Mouse (Mus musculus) heart, adult 11 months (tissue): ENCODE results near the gene Atp23.
A peak's percentile ranks its signal among the peaks of the same experiment; 100 is the strongest.

ENCODE experiments used
- DNase-seq: peaks from one replicate; pipeline ENCODE4 v3.0.0; 2022

The Atp23 gene

GRCm38 (mm10) chr10:126900821-126901487 is at the start of gene Atp23:
Gene Atp23 (minus strand): TSS chr10:126901355.
- peak; percentile 98 for DNase-seq

GRCm38 (mm10) chr10:126950572-126950971 is 49.4 kb upstream of the Atp23 start:
- DNase-seq: no peak

- DNase-seq: no peak
Observed at GRCm38 (mm10) chr10:126949824-126950223, 48.7 kb upstream of the Atp23 start.

GRCm38 (mm10) chr10:126945531-126945930 is 44.4 kb upstream of the Atp23 start:
- no peak for DNase-seq

- peak; percentile 94 for DNase-seq
Observed at GRCm38 (mm10) chr10:126940949-126941348, 39.8 kb upstream of the Atp23 start.

GRCm38 (mm10) chr10:126935556-126936381 is 34.6 kb upstream of the Atp23 start:
- no peak for DNase-seq

- DNase-seq: no peak
Observed at GRCm38 (mm10) chr10:126935121-126935520, 34.0 kb upstream of the Atp23 start.

GRCm38 (mm10) chr10:126934561-126934960 is 33.4 kb upstream of the Atp23 start:
- DNase-seq: no peak

GRCm38 (mm10) chr10:126931760-126932139 is 30.6 kb upstream of the Atp23 start:
- DNase-seq: peak; percentile 93

- DNase-seq: peak; percentile 96
Observed at GRCm38 (mm10) chr10:126931123-126931759, 30.1 kb upstream of the Atp23 start.

- DNase-seq: peak; percentile 95
Observed at GRCm38 (mm10) chr10:126930270-126931121, 29.3 kb upstream of the Atp23 start.

GRCm38 (mm10) chr10:126929543-126929942 is 28.4 kb upstream of the Atp23 start:
- DNase-seq: peak; percentile 91

GRCm38 (mm10) chr10:126928819-126929206 is 27.7 kb upstream of the Atp23 start:
- peak; percentile 99 for DNase-seq

- DNase-seq: peak; percentile 99
Observed at GRCm38 (mm10) chr10:126928011-126928818, 27.1 kb upstream of the Atp23 start.

GRCm38 (mm10) chr10:126927101-126927961 is 26.2 kb upstream of the Atp23 start:
- DNase-seq: peak; percentile 95

GRCm38 (mm10) chr10:126925391-126925790 is 24.2 kb upstream of the Atp23 start:
- DNase-seq: no peak

- peak; percentile 94 for DNase-seq
Observed at GRCm38 (mm10) chr10:126924087-126924486, 22.9 kb upstream of the Atp23 start.

GRCm38 (mm10) chr10:126920220-126920619 is 19.1 kb upstream of the Atp23 start:
- no peak for DNase-seq

GRCm38 (mm10) chr10:126919067-126919466 is 17.9 kb upstream of the Atp23 start:
- peak; percentile 98 for DNase-seq

- DNase-seq: no peak
Observed at GRCm38 (mm10) chr10:126914288-126914687, 13.1 kb upstream of the Atp23 start.

GRCm38 (mm10) chr10:126911479-126911878 is 10.3 kb upstream of the Atp23 start:
- no peak for DNase-seq
